Mouse (Mus musculus) spleen, adult 2 months (tissue): ENCODE measurements around the gene Spo11.

Experiments
- CTCF ChIP-seq: fragments of 200-500 bp; IDR thresholded peaks from 2 replicates; pipeline ENCODE4 v1.5.1; 2011; ENCODE audit warnings: mild to moderate bottlenecking, inconsistent platforms; ENCODE audit not compliant: insufficient read depth, insufficient read length, insufficient replicate concordance; ENCODE audit errors: extremely low read depth
- POLR2A ChIP-seq: fragments of 200-500 bp; IDR thresholded peaks from 2 replicates; pipeline ENCODE4 v1.6.1; 2011; ENCODE audit warnings: low read depth, low read length, inconsistent platforms

GRCm38 (mm10) chr2:172934420-172934788 is 43.1 kb upstream of the Spo11 start:
- TF ChIP-seq POLR2A: no peak
- no peak for TF ChIP-seq CTCF
